ENCODE assay signal across 23 mouse cellular contexts in the genomic region with DNA sequence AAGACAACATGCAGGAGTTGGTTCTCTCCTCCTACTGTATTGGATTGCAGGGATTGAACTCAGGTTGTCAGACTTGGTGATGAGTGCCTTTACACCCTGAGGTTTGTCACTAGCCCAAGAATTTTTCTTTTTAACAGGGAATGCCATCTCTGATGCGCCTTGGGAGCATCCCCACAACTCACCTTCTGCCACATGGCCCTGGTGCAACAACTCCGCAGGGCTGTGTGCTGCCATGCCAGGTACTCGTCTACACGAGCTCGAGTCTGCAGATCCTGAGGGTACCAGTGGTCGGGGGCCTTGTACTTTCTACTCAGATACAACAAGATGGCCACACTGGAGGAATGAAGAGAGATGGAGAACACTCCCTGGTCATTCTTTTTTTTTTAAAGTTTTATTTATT. TPM values are rescaled to one million over a fixed set of nuclear protein-coding genes. Genes with fewer than 3 reads are reported as not detected.
"Had no signal": no experiment of that assay in that cellular context is flagged by ENCODE, and none has a peak within 500 bp of the region (broad histone marks: within the 10 kb centered on the region; RNA-seq: fewer than 3 reads in every experiment).

No protein-coding gene starts in this region.

- H3K9me3 ChIP-seq: neural tube, embryonic 13.5 days; neural tube, embryonic 15.5 days; stomach, embryonic 15.5 days had no signal

- H3K27me3 ChIP-seq: stomach, embryonic 15.5 days had no signal

- H3K9ac ChIP-seq: neural tube, embryonic 13.5 days; neural tube, embryonic 15.5 days; stomach, embryonic 15.5 days had no signal

- H3K36me3 ChIP-seq: neural tube, embryonic 13.5 days; neural tube, embryonic 15.5 days; stomach, embryonic 15.5 days had no signal

- H3K4me3 ChIP-seq: neural tube, embryonic 13.5 days; neural tube, embryonic 15.5 days; stomach, embryonic 15.5 days had no signal

- H3K4me2 ChIP-seq: neural tube, embryonic 13.5 days; neural tube, embryonic 15.5 days; stomach, embryonic 15.5 days had no signal

- H3K27ac ChIP-seq: neural tube, embryonic 13.5 days; neural tube, embryonic 15.5 days; stomach, embryonic 15.5 days; stomach, postnatal 0 days had no signal

- DNase-seq: retina, postnatal 1 day; right cerebral cortex, adult 18-20 months; right cerebral cortex, postnatal 14 days; right cerebral cortex, postnatal 25 days; right cerebral cortex, postnatal 4 days; spleen, adult 18-20 months; thymus, adult 18-20 months; thymus, adult 2 months; thymus, postnatal 14 days; thymus, postnatal 25 days; thymus, postnatal 36 days; thymus, postnatal 4 days had no signal

RNA-seq across cellular contexts. Expression of a gene that starts 4.2 kb away (rescaled TPM):
- total RNA-seq: neutrophil, adult 5-6 weeks had no signal
- polyA plus RNA-seq: neural tube, embryonic 13.5 days; neural tube, embryonic 14.5 days; neural tube, embryonic 15.5 days; small intestine, adult 2 months; spleen, adult 2 months; stomach, embryonic 14.5 days; stomach, embryonic 16.5 days; thymus, adult 2 months; thymus, postnatal 0 days had no signal

RNA-seq across cellular contexts. Expression of a gene that starts 4.7 kb away (rescaled TPM):
- total RNA-seq: neutrophil, adult 5-6 weeks had no signal
- polyA plus RNA-seq: neural tube, embryonic 14.5 days had no signal

RNA-seq across cellular contexts. Expression of a gene that starts 21.8 kb away (rescaled TPM):
- total RNA-seq: neutrophil, adult 5-6 weeks had no signal
